Comparison of ENCODE assay signal across 13 mouse cellular contexts in the genomic region with DNA sequence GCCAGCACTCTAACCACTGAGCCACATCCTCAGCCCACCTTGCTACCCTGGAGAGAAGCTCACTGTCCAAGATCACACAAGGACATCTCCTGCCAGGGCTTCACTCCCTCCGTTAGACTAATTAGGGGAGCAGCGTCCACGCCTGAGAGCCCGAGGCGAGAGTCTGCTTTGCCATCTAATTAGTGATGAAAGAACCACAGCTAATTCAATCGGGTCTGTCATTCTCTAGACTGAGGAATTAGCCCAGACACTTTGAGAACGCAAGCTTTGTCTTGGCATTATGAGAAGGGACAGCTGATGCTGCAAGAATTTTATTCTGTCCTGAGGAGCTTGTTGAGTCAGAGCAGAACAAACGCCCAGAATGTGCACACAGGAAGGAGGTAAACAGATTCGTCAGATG.
A peak's percentile ranks its signal among the peaks of the same experiment; 100 is the strongest.
DNase-seq lines count a peak whose midpoint lies in the region; ATAC-seq and TF ChIP-seq lines count a peak whose summit lies in the region.
"Had no signal": no experiment of that assay in that cellular context is flagged by ENCODE, and none has a peak within 500 bp of the region (broad histone marks: within the 10 kb centered on the region; RNA-seq: fewer than 3 reads in every experiment).

No protein-coding gene starts in this region.

- TF ChIP-seq POLR2A in brain, embryonic 14.5 days (IDR thresholded peaks at IDR 0.05; ENCODE audit: borderline replicate concordance, extremely low read depth, insufficient read depth, insufficient read length, poor library complexity, severe bottlenecking): no peak

- H3K4me2 ChIP-seq in embryonic facial prominence, embryonic 11.5 days (ENCODE audit: low read depth, low read length): no peak overlapping the region
- no peak overlapping the region for H3K4me2 ChIP-seq in forebrain, embryonic 16.5 days (ENCODE audit: low read length)
- H3K4me2 ChIP-seq in midbrain, embryonic 14.5 days (ENCODE audit: low read length): no peak overlapping the region
- no peak overlapping the region for H3K4me2 ChIP-seq in lung, postnatal 0 days (replicated peaks; ENCODE audit: low read depth, low read length)
- H3K4me2 ChIP-seq: kidney, embryonic 15.5 days had no signal

- TF ChIP-seq EP300 in lung, postnatal 0 days (IDR thresholded peaks at IDR 0.05): no peak

- ATAC-seq in embryonic facial prominence, embryonic 11.5 days (replicated peaks; ENCODE audit: insufficient number of reproducible peaks, low FRiP score, low TSS enrichment, low read depth): no peak; the same call in 1 of the 2 replicates
- peak; percentile 67 for ATAC-seq in forebrain, embryonic 16.5 days
- peak; percentile 48; the same call in 1 of the 2 replicates for ATAC-seq in midbrain, embryonic 14.5 days (ENCODE audit: low FRiP score, low TSS enrichment)
- ATAC-seq in lung, postnatal 0 days: no peak
- ATAC-seq: Patski had no signal

- no peaks in the 10 kb centered on the region for H3K4me1 ChIP-seq in embryonic facial prominence, embryonic 11.5 days (ENCODE audit: control insufficient read depth, insufficient read depth, low read length)
- peaks cover 5% of the 10 kb centered on the region for H3K4me1 ChIP-seq in embryonic facial prominence, embryonic 10.5 days
- no peaks in the 10 kb centered on the region; the same call in 1 of the 2 replicates for H3K4me1 ChIP-seq in forebrain, embryonic 16.5 days (replicated peaks; ENCODE audit: control insufficient read depth, insufficient read depth, low read length)
- H3K4me1 ChIP-seq in midbrain, embryonic 14.5 days (ENCODE audit: control insufficient read depth, insufficient read depth, low read length): peaks cover 18% of the 10 kb centered on the region
- no peaks in the 10 kb centered on the region for H3K4me1 ChIP-seq in lung, postnatal 0 days (ENCODE audit: insufficient read depth, low read depth, low read length)
- H3K4me1 ChIP-seq: kidney, embryonic 15.5 days had no signal

- peak; percentile 12 for DNase-seq in embryonic facial prominence, embryonic 11.5 days (ENCODE audit: low spot score)
- no peak for DNase-seq in embryonic facial prominence, embryonic 10.5 days (ENCODE audit: low spot score)
- peak; percentile 89 for DNase-seq in brain, embryonic 14.5 days (ENCODE audit: low read depth)
- DNase-seq in midbrain, embryonic 14.5 days: peak; percentile 75
- no peak for DNase-seq in thymus, postnatal 25 days
- no peak for DNase-seq in lung, postnatal 0 days (ENCODE audit: low spot score)
- DNase-seq in left cerebral cortex, adult 18-20 months (ENCODE audit: low spot score in 2 of 2): no peak
- DNase-seq: adrenal gland, adult 2 months; heart, postnatal 10 days had no signal

- no peak overlapping the region for H3K9ac ChIP-seq in embryonic facial prominence, embryonic 11.5 days (replicated peaks; ENCODE audit: low read length)
- H3K9ac ChIP-seq in forebrain, embryonic 16.5 days (replicated peaks; ENCODE audit: low read depth, low read length): no peak overlapping the region
- no peak overlapping the region for H3K9ac ChIP-seq in midbrain, embryonic 14.5 days (replicated peaks; ENCODE audit: low read length)
- H3K9ac ChIP-seq in lung, postnatal 0 days (replicated peaks; ENCODE audit: low read depth): no peak overlapping the region
- H3K9ac ChIP-seq: kidney, embryonic 15.5 days; liver, embryonic 14.5 days had no signal

- no peak for TF ChIP-seq CTCF in brain, embryonic 14.5 days (IDR thresholded peaks at IDR 0.05; ENCODE audit: borderline replicate concordance, extremely low read depth, insufficient read depth, insufficient read length)
- no peak for TF ChIP-seq CTCF in lung, postnatal 0 days (IDR thresholded peaks at IDR 0.05)

- H3K27me3 ChIP-seq in embryonic facial prominence, embryonic 11.5 days (ENCODE audit: control insufficient read depth, insufficient read depth, low read length): no peaks in the 10 kb centered on the region
- no peaks in the 10 kb centered on the region for H3K27me3 ChIP-seq in embryonic facial prominence, embryonic 10.5 days (replicated peaks; ENCODE audit: low read depth, poor library complexity, severe bottlenecking)
- H3K27me3 ChIP-seq in forebrain, embryonic 16.5 days (replicated peaks; ENCODE audit: control insufficient read depth, insufficient read depth, low read length): no peaks in the 10 kb centered on the region
- no peaks in the 10 kb centered on the region for H3K27me3 ChIP-seq in midbrain, embryonic 14.5 days (ENCODE audit: control insufficient read depth, insufficient read depth, low read length)
- H3K27me3 ChIP-seq in lung, postnatal 0 days (replicated peaks; ENCODE audit: insufficient read depth, low read length): no peaks in the 10 kb centered on the region
- H3K27me3 ChIP-seq: kidney, embryonic 15.5 days had no signal

- no peaks in the 10 kb centered on the region for H3K9me3 ChIP-seq in embryonic facial prominence, embryonic 11.5 days (replicated peaks; ENCODE audit: control insufficient read depth, low read length)
- H3K9me3 ChIP-seq in embryonic facial prominence, embryonic 10.5 days: no peaks in the 10 kb centered on the region
- H3K9me3 ChIP-seq in forebrain, embryonic 16.5 days (ENCODE audit: control insufficient read depth, low read length): no peaks in the 10 kb centered on the region
- no peaks in the 10 kb centered on the region for H3K9me3 ChIP-seq in midbrain, embryonic 14.5 days (ENCODE audit: control insufficient read depth, low read length)
- no peaks in the 10 kb centered on the region for H3K9me3 ChIP-seq in lung, postnatal 0 days (ENCODE audit: low read length)
- H3K9me3 ChIP-seq: kidney, embryonic 15.5 days had no signal

- H3K4me3 ChIP-seq in embryonic facial prominence, embryonic 11.5 days (ENCODE audit: low read depth, low read length): no peak overlapping the region
- H3K4me3 ChIP-seq in embryonic facial prominence, embryonic 10.5 days: no peak overlapping the region
- H3K4me3 ChIP-seq in forebrain, embryonic 16.5 days (replicated peaks; ENCODE audit: low read length): no peak overlapping the region
- H3K4me3 ChIP-seq in midbrain, embryonic 14.5 days (replicated peaks; ENCODE audit: low read depth, low read length): no peak overlapping the region
- H3K4me3 ChIP-seq in lung, postnatal 0 days (ENCODE audit: low read depth, low read length): no peak overlapping the region
- H3K4me3 ChIP-seq: kidney, embryonic 15.5 days had no signal

- 28% methylated on average over 9 of the region's 9 CpGs for WGBS in embryonic facial prominence, embryonic 11.5 days
- 23% methylated on average over 9 of the region's 9 CpGs for WGBS in embryonic facial prominence, embryonic 10.5 days
- WGBS in forebrain, embryonic 16.5 days: 3% methylated on average over 9 of the region's 9 CpGs
- 9% methylated on average over 9 of the region's 9 CpGs for WGBS in midbrain, embryonic 14.5 days
- WGBS in lung, postnatal 0 days: 76% methylated on average over 9 of the region's 9 CpGs

- no peak overlapping the region for H3K27ac ChIP-seq in embryonic facial prominence, embryonic 11.5 days (replicated peaks; ENCODE audit: low read depth, low read length)
- no peak overlapping the region for H3K27ac ChIP-seq in embryonic facial prominence, embryonic 10.5 days (replicated peaks)
- no peak overlapping the region for H3K27ac ChIP-seq in forebrain, embryonic 16.5 days (ENCODE audit: low read length)
- H3K27ac ChIP-seq in midbrain, embryonic 14.5 days (replicated peaks; ENCODE audit: low read depth, low read length): peak overlapping the region; percentile 60
- H3K27ac ChIP-seq in lung, postnatal 0 days (ENCODE audit: low read length): no peak overlapping the region
- H3K27ac ChIP-seq: kidney, embryonic 15.5 days; liver, embryonic 14.5 days had no signal

- H3K36me3 ChIP-seq in embryonic facial prominence, embryonic 11.5 days (replicated peaks; ENCODE audit: control insufficient read depth, insufficient read depth, low read depth, low read length): no peaks in the 10 kb centered on the region
- no peaks in the 10 kb centered on the region for H3K36me3 ChIP-seq in embryonic facial prominence, embryonic 10.5 days (replicated peaks)
- H3K36me3 ChIP-seq in forebrain, embryonic 16.5 days (ENCODE audit: control insufficient read depth, insufficient read depth): no peaks in the 10 kb centered on the region
- no peaks in the 10 kb centered on the region for H3K36me3 ChIP-seq in midbrain, embryonic 14.5 days (ENCODE audit: control insufficient read depth, insufficient read depth, low read length)
- H3K36me3 ChIP-seq in lung, postnatal 0 days (ENCODE audit: insufficient read depth, low read length): no peaks in the 10 kb centered on the region
- H3K36me3 ChIP-seq: kidney, embryonic 15.5 days had no signal

Comparison
In these comparisons a context has a peak if more than half of its experiments do, and no peak if none do; other contexts are left out.
1. DNase-seq: peak in embryonic facial prominence, embryonic 11.5 days (single experiment), brain, embryonic 14.5 days (single experiment) and midbrain, embryonic 14.5 days (single experiment); none in embryonic facial prominence, embryonic 10.5 days (single experiment), thymus, postnatal 25 days (single experiment), lung, postnatal 0 days (single experiment) and left cerebral cortex, adult 18-20 months (0 of 2).
2. ATAC-seq: peak in forebrain, embryonic 16.5 days (single experiment) and midbrain, embryonic 14.5 days (single experiment); none in embryonic facial prominence, embryonic 11.5 days (single experiment) and lung, postnatal 0 days (single experiment).